ENCODE assay signal across 16 mouse cellular contexts in genomic region chr9:80052951-80053350, GRCm38 (mm10).
"Had no signal": no experiment of that assay in that cellular context is flagged by ENCODE, and none has a peak within 500 bp of the region (broad histone marks: within the 10 kb centered on the region; RNA-seq: fewer than 3 reads in every experiment).

No protein-coding gene starts in this region.

- H3K27me3 ChIP-seq: neural tube, embryonic 13.5 days; neural tube, embryonic 15.5 days; stomach, embryonic 15.5 days had no signal

- H3K4me3 ChIP-seq: neural tube, embryonic 13.5 days; neural tube, embryonic 15.5 days; stomach, embryonic 15.5 days had no signal

- DNase-seq: retina, postnatal 1 day; right cerebral cortex, adult 18-20 months; right cerebral cortex, postnatal 14 days; right cerebral cortex, postnatal 25 days; right cerebral cortex, postnatal 4 days; spleen, adult 18-20 months; thymus, adult 18-20 months; thymus, adult 2 months; thymus, postnatal 14 days; thymus, postnatal 25 days; thymus, postnatal 36 days; thymus, postnatal 4 days had no signal

- H3K9me3 ChIP-seq: neural tube, embryonic 15.5 days; stomach, embryonic 15.5 days had no signal

- H3K27ac ChIP-seq: neural tube, embryonic 13.5 days; neural tube, embryonic 15.5 days; stomach, embryonic 15.5 days; stomach, postnatal 0 days had no signal

- H3K36me3 ChIP-seq: neural tube, embryonic 13.5 days; neural tube, embryonic 15.5 days; stomach, embryonic 15.5 days had no signal

- H3K4me2 ChIP-seq: neural tube, embryonic 13.5 days; neural tube, embryonic 15.5 days; stomach, embryonic 15.5 days had no signal

- H3K9ac ChIP-seq: neural tube, embryonic 13.5 days; neural tube, embryonic 15.5 days; stomach, embryonic 15.5 days had no signal

- H3K4me1 ChIP-seq: neural tube, embryonic 13.5 days; neural tube, embryonic 15.5 days; stomach, embryonic 15.5 days had no signal
